Mouse (Mus musculus): ENCODE data around the gene Nrg3.
"Not testable (repeated sequence)": the region's sequence is repeated elsewhere in the genome, so short reads cannot be mapped to it uniquely, and the experiment has no call there.

The Nrg3 gene

GRCm38 (mm10) chr14:38594297-38594696, 878.6 kb downstream of the Nrg3 start:
- no peak for DNase-seq

DNA sequence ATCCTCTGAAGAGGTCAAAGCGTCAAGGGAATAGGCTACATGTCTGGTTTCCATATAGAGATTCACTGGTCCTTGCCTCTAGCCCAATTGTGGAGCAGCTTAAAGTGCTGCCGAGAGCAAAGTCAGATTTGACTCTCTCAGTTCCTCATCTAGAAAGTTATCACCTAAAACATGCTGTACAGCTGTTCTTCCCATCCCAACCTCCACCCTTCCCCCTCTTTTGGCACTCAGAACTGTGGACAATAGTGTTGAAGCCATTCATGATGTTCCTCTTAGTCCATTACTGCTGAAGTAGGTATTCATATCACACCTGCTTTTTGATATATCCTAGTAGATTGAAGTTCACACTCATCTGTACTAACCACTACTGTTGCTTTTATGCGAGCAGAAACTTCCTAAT, 896.1 kb downstream of the Nrg3 start:
- DNase-seq = no peak

DNA sequence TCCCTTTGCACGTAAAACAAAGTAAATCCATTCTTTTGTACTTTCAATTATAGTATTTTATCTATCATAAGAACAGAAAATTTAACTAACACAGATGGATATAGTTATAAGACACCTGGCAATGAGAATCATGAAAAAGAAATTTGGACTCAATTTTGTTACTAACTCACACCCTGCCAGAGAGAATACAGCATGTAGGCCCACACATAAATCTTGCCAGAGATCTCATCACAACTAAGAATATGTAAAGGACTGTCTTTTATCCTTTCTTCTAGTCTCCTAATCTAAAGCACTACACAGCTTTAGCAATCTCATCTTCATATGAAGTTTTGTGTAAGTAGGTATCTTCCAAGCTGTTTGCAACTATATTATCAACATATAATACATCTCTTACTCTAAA, 904.7 kb downstream of the Nrg3 start:
- no peak for DNase-seq

- DNase-seq = no peak
These were observed 906.7 kb downstream of the Nrg3 start for GRCm38 (mm10) chr14:38566182-38566581.

GRCm38 (mm10) chr14:38554636-38555035, 918.3 kb downstream of the Nrg3 start:
- DNase-seq = no peak

- no peak for DNase-seq
These were observed 925.6 kb downstream of the Nrg3 start for GRCm38 (mm10) chr14:38547257-38547656.

GRCm38 (mm10) chr14:38535181-38535580, 937.7 kb downstream of the Nrg3 start:
- DNase-seq = no peak

- no peak for DNase-seq
These were observed 939.4 kb downstream of the Nrg3 start for GRCm38 (mm10) chr14:38533495-38533894.

DNA sequence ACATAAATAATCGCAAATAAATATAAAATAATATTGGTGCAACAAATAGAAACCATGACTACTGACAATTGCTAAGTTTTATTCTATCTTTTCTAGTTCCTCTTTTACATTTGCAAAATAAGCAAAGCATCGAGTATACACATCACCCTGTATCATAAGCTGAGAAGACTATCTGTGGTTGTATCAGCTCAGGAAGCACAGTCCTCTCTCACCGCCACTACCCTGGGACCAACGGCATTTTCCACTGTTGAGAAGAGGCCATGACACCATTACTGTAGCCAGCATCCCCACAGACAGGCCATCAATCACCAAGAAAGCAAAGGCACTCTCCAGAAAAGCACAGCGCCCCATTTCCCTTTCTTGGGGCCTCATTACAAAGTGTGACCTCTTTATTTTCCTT, 956.7 kb downstream of the Nrg3 start:
- DNase-seq = no peak

DNA sequence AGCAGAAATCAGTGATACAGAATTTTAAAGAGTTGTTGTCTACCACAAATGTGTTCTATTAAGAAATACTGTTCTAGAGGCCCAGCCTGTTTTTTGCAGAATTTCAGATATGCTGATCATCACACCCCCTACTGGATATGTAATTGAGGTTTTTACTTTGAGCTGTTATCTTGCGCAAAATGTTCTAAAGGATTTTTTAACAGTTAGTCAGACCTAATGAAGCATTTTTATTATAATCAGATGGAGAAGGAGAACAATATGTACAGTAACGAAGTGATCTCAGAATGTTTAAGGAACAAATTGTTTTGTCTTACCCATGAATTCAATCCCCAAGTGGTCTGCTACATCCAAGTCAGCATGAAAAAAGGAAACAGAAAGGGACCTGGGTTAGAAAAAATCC, 963.9 kb downstream of the Nrg3 start:
- DNase-seq = no peak

- no peak for DNase-seq
These were observed 977.9 kb downstream of the Nrg3 start for GRCm38 (mm10) chr14:38494970-38495369.

- no peak for DNase-seq
These were observed 1025.8 kb downstream of the Nrg3 start for GRCm38 (mm10) chr14:38447086-38447485.

DNA sequence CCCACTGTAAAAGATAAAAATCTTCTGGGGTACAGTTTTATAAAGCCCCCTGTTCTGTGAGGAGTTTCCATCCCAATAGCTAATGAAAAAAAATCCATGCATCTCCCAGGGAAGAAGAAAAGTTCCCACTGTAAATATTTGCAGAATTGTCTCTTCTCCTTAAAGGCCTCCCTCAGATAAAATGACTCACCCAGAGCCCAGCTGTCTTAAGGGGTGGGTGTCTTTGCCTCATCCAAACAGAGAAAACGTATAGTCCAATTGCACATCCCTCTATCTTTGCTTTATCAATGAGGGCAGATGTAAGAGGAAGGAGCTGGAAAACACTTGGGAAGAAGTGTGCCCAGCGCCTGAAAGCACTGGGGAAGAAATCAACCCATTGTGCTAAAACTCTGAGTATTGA, 1028.1 kb downstream of the Nrg3 start:
- no peak for DNase-seq

DNA sequence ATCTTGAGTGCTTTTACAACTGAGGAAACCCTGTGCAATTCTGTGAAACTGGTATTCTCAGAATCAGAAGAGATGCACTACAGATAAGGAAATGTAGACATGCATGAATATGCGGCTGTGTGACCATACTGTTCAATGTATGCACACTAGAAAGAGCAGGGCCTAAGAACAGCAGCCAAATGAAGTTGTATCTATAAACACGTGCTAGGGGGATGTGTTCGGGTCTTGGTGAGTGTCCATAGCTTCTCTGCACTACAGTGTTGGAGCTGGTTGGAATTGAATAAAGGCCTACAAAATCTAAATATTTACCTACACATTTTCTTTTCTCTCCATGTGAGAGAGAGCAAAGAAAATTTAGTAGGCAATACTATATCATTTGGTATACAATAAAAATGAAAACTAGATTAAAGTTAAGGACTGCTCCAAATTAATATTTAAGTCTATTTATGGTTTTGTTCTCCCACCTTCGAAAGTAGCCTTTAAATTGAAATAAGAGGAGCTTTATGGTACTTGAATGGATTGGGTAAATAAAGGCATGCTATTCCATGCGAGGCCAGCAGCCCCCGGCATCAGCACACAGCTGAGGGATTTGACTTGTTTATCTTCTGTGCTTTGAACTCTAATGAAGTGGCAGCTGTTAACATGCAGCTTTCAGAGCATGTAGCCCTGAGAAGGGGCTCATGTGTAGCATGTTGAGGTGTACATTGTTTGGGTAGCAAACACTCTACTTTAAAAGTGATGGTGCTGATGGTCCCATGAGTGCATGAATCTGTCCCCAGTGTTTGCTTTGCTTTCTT, 1038.9 kb downstream of the Nrg3 start:
- no peak for DNase-seq

- no peak for DNase-seq
These were observed 1098.2 kb downstream of the Nrg3 start for GRCm38 (mm10) chr14:38374660-38375059.

DNA sequence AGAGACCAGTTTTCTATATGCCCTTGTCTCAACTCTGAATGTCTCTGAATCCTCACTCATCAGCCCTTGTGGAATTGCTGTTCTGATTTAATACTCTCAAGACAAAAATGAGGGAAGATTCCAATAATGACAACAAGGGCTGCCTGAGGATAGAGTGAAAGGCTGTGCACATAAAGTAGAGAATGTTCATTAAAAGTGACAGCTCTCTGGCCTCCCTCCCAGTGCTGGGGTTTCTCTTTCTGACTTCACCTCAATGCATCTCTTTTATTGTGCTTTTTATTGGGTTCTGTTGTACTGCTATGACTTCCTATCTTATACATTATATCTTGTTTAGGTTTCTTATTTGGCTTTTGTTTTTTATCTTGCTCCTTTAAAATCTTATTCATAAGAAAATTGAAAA, 1131.9 kb downstream of the Nrg3 start:
- DNase-seq = no peak

- not testable (repeated sequence) for DNase-seq
These were observed 1150.0 kb downstream of the Nrg3 start for GRCm38 (mm10) chr14:38322841-38323240.

- no peak for DNase-seq
These were observed 1152.1 kb downstream of the Nrg3 start for GRCm38 (mm10) chr14:38320619-38321340.

All from thymus, postnatal 4 days (tissue).